Mouse (Mus musculus): ENCODE results near the gene Bace2. TPM values are rescaled to one million over a fixed set of nuclear protein-coding genes. Genes with fewer than 3 reads are reported as not detected.

The Bace2 gene
- polyA plus RNA-seq, 1 experiment from 2014 or later: 82.0 TPM

DNA sequence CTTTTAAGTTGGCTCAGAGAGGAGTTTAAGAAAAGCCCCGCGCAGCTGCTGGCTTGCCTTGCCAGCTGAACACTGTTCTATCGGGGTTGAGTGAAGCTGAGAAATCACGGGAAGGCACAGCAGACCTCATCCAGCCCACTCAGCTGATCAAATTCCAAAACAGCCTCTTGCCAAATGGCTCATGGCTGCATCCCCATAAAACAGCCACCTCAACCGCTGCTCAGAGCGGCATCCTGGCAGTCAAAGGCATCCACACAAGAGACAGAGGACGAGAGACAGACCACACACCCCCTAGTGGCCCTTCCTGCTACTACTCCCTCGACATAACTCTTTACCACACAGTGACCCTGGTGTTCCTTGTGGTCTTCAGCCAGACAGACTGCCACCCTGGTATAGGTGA lies 30.6 kb upstream of the Bace2 start:
- H3K27ac ChIP-seq (replicated peaks in 1 of 2; ENCODE audit: control insufficient read depth in 1 of 2, insufficient read depth in 1 of 2, low read depth in 2 of 2, low read length in 2 of 2): no peak overlapping the region
- no peaks in the 10 kb centered on the region for H3K9me3 ChIP-seq (ENCODE audit: control insufficient read depth, low read length)
- WGBS: 32% methylated on average over 8 of the region's 8 CpGs
- H3K4me1 ChIP-seq (ENCODE audit: control insufficient read depth in 2 of 2, insufficient read depth in 2 of 2, low read length in 2 of 2): no peaks in the 10 kb centered on the region
- H3K4me2 ChIP-seq (ENCODE audit: low read length): no peak overlapping the region
- H3K27me3 ChIP-seq (ENCODE audit: control insufficient read depth, insufficient read depth, low read length): no peaks in the 10 kb centered on the region
- no peak overlapping the region for H3K9ac ChIP-seq (ENCODE audit: low read length)
- no peaks in the 10 kb centered on the region for H3K36me3 ChIP-seq (ENCODE audit: control insufficient read depth, insufficient read depth, low read length)
- no peak for ATAC-seq (ENCODE audit: insufficient number of reproducible peaks, insufficient read depth, low FRiP score, low read depth)
- no peak overlapping the region for H3K4me3 ChIP-seq (ENCODE audit: control insufficient read depth in 1 of 2, insufficient read depth in 1 of 2, low read depth in 1 of 2, low read length in 2 of 2)

- Histone ChIP-seq H3K27ac (replicated peaks in 1 of 2; ENCODE audit: control insufficient read depth in 1 of 2, insufficient read depth in 1 of 2, low read depth in 2 of 2, low read length in 2 of 2) (no peak overlapping the region), H3K36me3 (ENCODE audit: control insufficient read depth, insufficient read depth, low read length) (no peaks in the 10 kb centered on the region), H3K9me3 (ENCODE audit: control insufficient read depth, low read length) (no peaks in the 10 kb centered on the region), H3K4me3 (ENCODE audit: control insufficient read depth in 1 of 2, insufficient read depth in 1 of 2, low read depth in 1 of 2, low read length in 2 of 2) (no peak overlapping the region), H3K4me1 (ENCODE audit: control insufficient read depth in 2 of 2, insufficient read depth in 2 of 2, low read length in 2 of 2) (no peaks in the 10 kb centered on the region), H3K27me3 (ENCODE audit: control insufficient read depth, insufficient read depth, low read length) (no peaks in the 10 kb centered on the region; the same call in 1 of the 2 replicates), H3K9ac (ENCODE audit: low read length) (no peak overlapping the region), H3K4me2 (ENCODE audit: low read length) (no peak overlapping the region)
- ATAC-seq (ENCODE audit: insufficient number of reproducible peaks, insufficient read depth, low FRiP score, low read depth): no peak
- WGBS: 66% methylated on average over 2 of the region's 2 CpGs
Observed at GRCm38 (mm10) chr16:97328602-97329001, 27.9 kb upstream of the Bace2 start.

DNA sequence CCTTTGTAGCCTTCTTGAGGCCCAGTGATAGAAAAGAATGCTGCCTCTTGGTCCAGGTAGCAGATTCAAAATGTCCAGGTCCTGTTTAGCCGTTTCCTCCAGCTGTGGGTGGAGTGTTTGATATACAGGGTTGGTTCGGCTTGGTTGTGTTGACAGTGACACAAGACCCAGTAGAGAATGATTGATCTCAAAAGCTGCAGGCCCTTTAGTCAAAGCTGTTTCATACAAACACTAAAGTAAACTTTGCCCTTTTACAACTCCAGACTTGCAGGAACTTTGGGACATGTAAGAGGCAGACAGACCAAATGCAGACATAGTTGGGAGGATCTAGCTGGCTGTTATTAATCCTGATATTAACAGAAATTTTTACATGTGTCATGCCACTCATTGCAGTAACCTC lies 3.5 kb upstream of the Bace2 start:
- Histone ChIP-seq H3K27ac (replicated peaks in 1 of 2; ENCODE audit: control insufficient read depth in 1 of 2, insufficient read depth in 1 of 2, low read depth in 2 of 2, low read length in 2 of 2) (no peak overlapping the region), H3K4me3 (ENCODE audit: control insufficient read depth in 1 of 2, insufficient read depth in 1 of 2, low read depth in 1 of 2, low read length in 2 of 2) (no peak overlapping the region), H3K9me3 (ENCODE audit: control insufficient read depth, low read length) (no peaks in the 10 kb centered on the region), H3K36me3 (ENCODE audit: control insufficient read depth, insufficient read depth, low read length) (no peaks in the 10 kb centered on the region), H3K27me3 (ENCODE audit: control insufficient read depth, insufficient read depth, low read length) (no peaks in the 10 kb centered on the region), H3K9ac (ENCODE audit: low read length) (no peak overlapping the region), H3K4me2 (ENCODE audit: low read length) (no peak overlapping the region), H3K4me1 (ENCODE audit: control insufficient read depth in 2 of 2, insufficient read depth in 2 of 2, low read length in 2 of 2) (peaks cover under 1 to 3% of the 10 kb centered on the region in 2 experiments; a peak in 1 of 4 replicates)
- no peak for ATAC-seq (ENCODE audit: insufficient number of reproducible peaks, insufficient read depth, low FRiP score, low read depth)
- WGBS: 83% methylated on average over 2 of the region's 2 CpGs

GRCm38 (mm10) chr16:97354632-97355031 lies 1.9 kb upstream of the Bace2 start:
- WGBS: 72% methylated on average over 2 of the region's 2 CpGs

DNA sequence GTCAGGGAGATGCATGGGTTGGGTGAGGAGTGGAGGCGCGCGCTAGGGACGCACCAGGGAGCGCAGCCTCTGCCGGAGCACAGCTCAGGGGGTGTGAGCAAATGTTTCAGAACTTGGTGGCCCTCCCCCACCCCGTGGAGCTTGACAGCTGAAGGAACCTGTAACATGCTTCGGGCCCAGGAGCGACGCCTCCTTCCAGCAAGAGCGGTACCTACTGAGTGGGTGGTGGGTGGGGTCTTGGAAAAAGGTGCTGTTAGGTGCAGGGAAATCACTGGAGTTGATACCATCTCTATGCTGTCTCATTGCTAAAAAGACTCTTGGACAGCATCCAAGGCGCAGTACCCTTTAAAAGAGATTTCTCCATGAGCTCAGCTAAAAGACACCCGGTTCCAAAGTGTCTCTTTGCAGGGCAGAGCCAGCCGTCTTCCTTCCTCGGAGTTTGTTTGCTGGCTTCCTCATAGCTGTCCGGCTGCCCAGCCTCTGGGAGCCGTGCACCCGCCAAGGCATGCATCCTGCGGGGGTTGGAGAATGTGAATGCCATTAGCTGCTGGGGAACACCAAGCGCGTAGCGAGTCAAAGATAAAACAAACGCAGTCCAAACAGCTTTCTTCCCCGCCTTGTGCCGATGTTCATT lies 763 bp downstream of the Bace2 start:
- H3K9ac ChIP-seq (ENCODE audit: low read length): peak overlapping the region; percentile 63
- under 1% methylated on average over 25 of the region's 25 CpGs for WGBS
- peak overlapping the region; percentile 31 to 52; a peak in 3 of 4 replicates for H3K27ac ChIP-seq (replicated peaks in 1 of 2; ENCODE audit: control insufficient read depth in 1 of 2, insufficient read depth in 1 of 2, low read depth in 2 of 2, low read length in 2 of 2)
- peak overlapping the region; percentile 56 to 62 for H3K4me3 ChIP-seq (ENCODE audit: control insufficient read depth in 1 of 2, insufficient read depth in 1 of 2, low read depth in 1 of 2, low read length in 2 of 2)
- no peaks in the 10 kb centered on the region for H3K27me3 ChIP-seq (ENCODE audit: control insufficient read depth, insufficient read depth, low read length)
- no peaks in the 10 kb centered on the region for H3K9me3 ChIP-seq (ENCODE audit: control insufficient read depth, low read length)
- H3K36me3 ChIP-seq (ENCODE audit: control insufficient read depth, insufficient read depth, low read length): no peaks in the 10 kb centered on the region
- peaks cover 6 to 35% of the 10 kb centered on the region in 2 experiments for H3K4me1 ChIP-seq (ENCODE audit: control insufficient read depth in 2 of 2, insufficient read depth in 2 of 2, low read length in 2 of 2)
- peak overlapping the region; percentile 84 for H3K4me2 ChIP-seq (ENCODE audit: low read length)
- peak; percentile 51; the same call in 1 of the 2 replicates for ATAC-seq (ENCODE audit: insufficient number of reproducible peaks, insufficient read depth, low FRiP score, low read depth)

More at GRCm38 (mm10) chr16:97354632-97355031, 1.9 kb upstream of the Bace2 start:
- H3K27ac ChIP-seq (replicated peaks in 1 of 2; ENCODE audit: control insufficient read depth in 1 of 2, insufficient read depth in 1 of 2, low read depth in 2 of 2, low read length in 2 of 2): no peak overlapping the region
- H3K4me2 ChIP-seq (ENCODE audit: low read length): no peak overlapping the region
- no peak overlapping the region for H3K4me3 ChIP-seq (ENCODE audit: control insufficient read depth in 1 of 2, insufficient read depth in 1 of 2, low read depth in 1 of 2, low read length in 2 of 2)
- peaks cover 2 to 16% of the 10 kb centered on the region in 2 experiments; a peak in 2 of 4 replicates for H3K4me1 ChIP-seq (ENCODE audit: control insufficient read depth in 2 of 2, insufficient read depth in 2 of 2, low read length in 2 of 2)
- no peaks in the 10 kb centered on the region for H3K36me3 ChIP-seq (ENCODE audit: control insufficient read depth, insufficient read depth, low read length)
- no peaks in the 10 kb centered on the region for H3K9me3 ChIP-seq (ENCODE audit: control insufficient read depth, low read length)
- H3K27me3 ChIP-seq (ENCODE audit: control insufficient read depth, insufficient read depth, low read length): no peaks in the 10 kb centered on the region
- ATAC-seq (ENCODE audit: insufficient number of reproducible peaks, insufficient read depth, low FRiP score, low read depth): no peak
- no peak overlapping the region for H3K9ac ChIP-seq (ENCODE audit: low read length)

DNA sequence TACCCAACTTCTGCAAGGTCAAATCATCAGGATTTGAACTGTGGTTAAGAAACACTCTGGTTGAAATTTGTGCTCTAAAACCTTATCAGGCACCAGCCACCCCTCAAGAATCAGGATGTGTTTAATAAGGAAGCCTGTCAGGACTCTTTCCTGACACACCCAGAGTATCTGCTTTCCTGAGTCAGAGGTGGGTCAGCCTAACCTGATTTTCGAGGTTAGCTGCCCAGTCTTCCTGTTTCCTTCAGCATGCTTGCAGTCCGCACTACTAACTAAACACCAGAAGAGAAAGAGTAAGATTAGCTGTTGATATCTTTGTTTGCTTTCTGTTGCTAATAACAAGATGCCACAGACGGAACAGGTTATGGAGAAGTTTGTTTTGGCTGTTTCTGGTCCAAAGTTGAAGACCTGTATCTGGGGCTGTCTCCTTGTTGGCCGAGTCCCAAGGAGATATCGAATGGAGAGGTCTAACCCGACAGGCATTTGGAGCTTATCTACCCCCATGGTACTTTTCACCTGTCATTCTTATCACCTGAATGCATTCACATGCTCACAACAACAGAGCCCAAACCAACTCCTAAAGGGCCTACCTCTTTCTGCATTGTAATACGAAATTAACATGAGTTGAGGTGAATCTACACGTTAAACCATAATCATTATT lies 5.8 kb downstream of the Bace2 start:
- H3K36me3 ChIP-seq (ENCODE audit: control insufficient read depth, insufficient read depth, low read length): no peaks in the 10 kb centered on the region
- H3K9ac ChIP-seq (ENCODE audit: low read length): no peak overlapping the region
- H3K4me3 ChIP-seq (ENCODE audit: control insufficient read depth in 1 of 2, insufficient read depth in 1 of 2, low read depth in 1 of 2, low read length in 2 of 2): no peak overlapping the region
- no peak overlapping the region for H3K27ac ChIP-seq (replicated peaks in 1 of 2; ENCODE audit: control insufficient read depth in 1 of 2, insufficient read depth in 1 of 2, low read depth in 2 of 2, low read length in 2 of 2)
- 22% methylated on average over 8 of the region's 8 CpGs for WGBS
- peak; percentile 60 for ATAC-seq (ENCODE audit: insufficient number of reproducible peaks, insufficient read depth, low FRiP score, low read depth)
- no peaks in the 10 kb centered on the region for H3K9me3 ChIP-seq (ENCODE audit: control insufficient read depth, low read length)
- peaks cover 12 to 43% of the 10 kb centered on the region in 2 experiments for H3K4me1 ChIP-seq (ENCODE audit: control insufficient read depth in 2 of 2, insufficient read depth in 2 of 2, low read length in 2 of 2)
- no peaks in the 10 kb centered on the region for H3K27me3 ChIP-seq (ENCODE audit: control insufficient read depth, insufficient read depth, low read length)
- no peak overlapping the region for H3K4me2 ChIP-seq (ENCODE audit: low read length)

GRCm38 (mm10) chr16:97366141-97366540 lies 9.6 kb downstream of the Bace2 start:
- H3K9ac ChIP-seq (ENCODE audit: low read length): no peak overlapping the region
- H3K9me3 ChIP-seq (ENCODE audit: control insufficient read depth, low read length): no peaks in the 10 kb centered on the region
- ATAC-seq (ENCODE audit: insufficient number of reproducible peaks, insufficient read depth, low FRiP score, low read depth): no peak

More at GRCm38 (mm10) chr16:97366141-97366540, 9.6 kb downstream of the Bace2 start:
- no peak overlapping the region for H3K4me2 ChIP-seq (ENCODE audit: low read length)
- WGBS: 52% methylated on average over 2 of the region's 2 CpGs
- no peaks in the 10 kb centered on the region for H3K36me3 ChIP-seq (ENCODE audit: control insufficient read depth, insufficient read depth, low read length)
- no peak overlapping the region for H3K27ac ChIP-seq (replicated peaks in 1 of 2; ENCODE audit: control insufficient read depth in 1 of 2, insufficient read depth in 1 of 2, low read depth in 2 of 2, low read length in 2 of 2)
- no peak overlapping the region for H3K4me3 ChIP-seq (ENCODE audit: control insufficient read depth in 1 of 2, insufficient read depth in 1 of 2, low read depth in 1 of 2, low read length in 2 of 2)
- no peaks in the 10 kb centered on the region for H3K27me3 ChIP-seq (ENCODE audit: control insufficient read depth, insufficient read depth, low read length)
- H3K4me1 ChIP-seq (ENCODE audit: control insufficient read depth in 2 of 2, insufficient read depth in 2 of 2, low read length in 2 of 2): peaks cover 10 to 20% of the 10 kb centered on the region in 2 experiments
